Mouse (Mus musculus) liver, embryonic 11.5 days (tissue): Measurements from ENCODE around the gene Celf2. TPM values are rescaled to one million over a fixed set of nuclear protein-coding genes. Genes with fewer than 3 reads are reported as not detected.

Experiments
- ATAC-seq: fragments of 200-750 bp; cut with Nextera tagmentation; replicated peaks from 2 replicates; pipeline ENCODE4 v1.8.0; 2017; ENCODE audit warnings: moderate number of reproducible peaks, mild to moderate bottlenecking, moderate TSS enrichment, moderate library complexity; ENCODE audit not compliant: low FRiP score
- DNase-seq: peaks from one replicate; pipeline ENCODE4 v3.0.0-alpha.2; 2017; ENCODE audit warnings: low spot score
- H3K27ac ChIP-seq: fragments of 300-500 bp; sonication (generic); 2 replicates; pipeline ENCODE4 v1.5.1; 2014; ENCODE audit warnings: mild to moderate bottlenecking, low read depth, low read length, control low read depth
- H3K27me3 ChIP-seq: fragments of 300-500 bp; sonication (generic); replicated peaks from 2 replicates; pipeline ENCODE4 v1.6.1; 2014; ENCODE audit warnings: low read length, mixed read lengths; ENCODE audit not compliant: control insufficient read depth, insufficient read depth
- H3K36me3 ChIP-seq: fragments of 300-500 bp; sonication (generic); 2 replicates; pipeline ENCODE4 v1.6.1; 2014; ENCODE audit warnings: mild to moderate bottlenecking, low read length, moderate library complexity, mixed read lengths; ENCODE audit not compliant: control insufficient read depth, insufficient read depth
- H3K4me1 ChIP-seq: fragments of 300-500 bp; sonication (generic); replicated peaks from 2 replicates; pipeline ENCODE4 v1.6.1; 2014; ENCODE audit warnings: low read length, mixed read lengths; ENCODE audit not compliant: control insufficient read depth, insufficient read depth
- H3K4me2 ChIP-seq: fragments of 300-500 bp; sonication (generic); 2 replicates; pipeline ENCODE4 v1.6.1; 2014; ENCODE audit warnings: mild to moderate bottlenecking, control low read depth, moderate library complexity
- H3K4me3 ChIP-seq: fragments of 300-500 bp; sonication (generic); 2 replicates; pipeline ENCODE4 v1.5.1; 2014; ENCODE audit warnings: low read depth, low read length, control low read depth
- H3K9ac ChIP-seq: fragments of 300-500 bp; sonication (generic); 2 replicates; pipeline ENCODE4 v1.6.1; 2014; ENCODE audit warnings: low read depth, low read length, control low read depth
- H3K9me3 ChIP-seq: fragments of 300-500 bp; sonication (generic); 2 replicates; pipeline ENCODE4 v1.6.1; 2016; ENCODE audit warnings: low read length, inconsistent platforms, mixed read lengths; ENCODE audit not compliant: control insufficient read depth
- WGBS: fragments of 180-500 bp; shearing (Covaris S2); extraction: QIAGEN DNeasy Blood & Tissue Kit; methylation state at CpG from one replicate; pipeline ENCODE4 v1.1.7; 2014; 5-methylcytosine and 5-hydroxymethylcytosine counted together
- polyA plus RNA-seq: library from polyadenylated mRNA; unstranded; fragments of >200 nt; fragmentation: Nextera tagmentation; extraction: Ambion mirVana; gene quantifications from 2 replicates; pipeline ENCODE4 v1.2.1, GENCODE M21; 2014

The Celf2 gene
- polyA plus RNA-seq, 1 experiment from 2014 or later: 21.1 TPM

DNA sequence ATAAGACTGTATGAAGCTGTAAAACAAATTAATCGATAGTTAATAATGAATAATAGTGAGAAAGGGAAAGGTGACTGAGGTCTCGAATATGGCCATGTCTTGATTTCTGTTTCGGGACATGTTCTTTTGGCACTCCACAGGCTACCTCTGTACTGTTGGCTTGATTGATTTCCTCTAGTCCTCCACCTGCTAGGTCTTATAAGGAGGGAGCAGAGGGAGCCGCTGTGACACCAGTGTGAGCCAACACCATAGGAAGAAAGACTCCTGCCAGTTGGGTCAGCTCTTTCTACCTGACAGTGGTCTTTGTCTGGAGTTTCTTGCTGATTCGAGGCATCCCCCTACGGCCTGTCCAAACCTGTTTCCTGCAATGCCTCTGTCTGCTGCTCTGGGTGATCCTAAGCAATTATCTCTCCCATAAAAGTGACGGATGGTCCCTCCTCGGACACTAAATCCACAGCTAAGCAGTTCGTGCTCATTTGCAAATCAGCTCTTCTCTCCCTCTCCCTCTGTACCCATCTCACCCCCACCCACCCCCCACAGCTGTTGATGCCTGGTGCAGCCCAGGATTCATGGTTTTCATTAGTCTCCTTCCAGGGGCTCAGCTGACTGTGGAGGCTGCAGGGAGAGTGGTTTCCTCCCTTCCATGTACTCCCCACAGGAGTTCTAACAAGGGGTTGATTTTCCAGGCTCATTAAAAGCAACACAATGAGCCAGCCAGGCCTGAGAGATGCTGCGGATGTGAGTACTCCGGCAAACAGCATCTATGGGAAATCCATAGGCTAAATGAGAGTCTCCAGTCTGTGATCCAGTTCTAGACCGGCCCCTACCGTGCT is 1003.2 kb downstream of the Celf2 start:
- H3K27ac ChIP-seq: no peak overlapping the region
- H3K27me3 ChIP-seq: no peaks in the 10 kb centered on the region
- H3K4me2 ChIP-seq: no peak overlapping the region
- DNase-seq (no peak), ATAC-seq (no peak)
- WGBS: 66% methylated on average over 13 of the region's 13 CpGs
- H3K9ac ChIP-seq: no peak overlapping the region
- no peaks in the 10 kb centered on the region for H3K36me3 ChIP-seq
- no peaks in the 10 kb centered on the region for H3K9me3 ChIP-seq
- no peaks in the 10 kb centered on the region for H3K4me1 ChIP-seq
- H3K4me3 ChIP-seq: no peak overlapping the region

DNA sequence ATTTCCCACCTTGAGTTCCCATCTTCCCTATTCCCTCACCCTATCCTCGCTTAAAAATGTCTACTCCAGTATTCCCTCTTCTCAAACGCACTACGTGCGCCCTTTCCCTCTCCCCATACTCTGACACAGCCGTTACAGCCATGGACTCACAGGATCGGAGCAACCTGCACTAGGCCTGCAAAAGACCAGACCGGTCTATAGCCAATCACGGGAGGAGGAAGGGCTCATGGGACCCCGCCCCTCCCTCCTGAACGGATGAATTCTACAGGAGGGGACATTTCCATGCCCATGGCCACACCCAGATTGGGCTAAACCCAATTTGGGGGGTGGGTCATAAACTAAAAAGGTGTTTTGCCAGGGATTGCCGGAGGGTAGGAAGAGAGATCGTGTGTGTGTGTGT is 1003.8 kb downstream of the Celf2 start:
- Histone ChIP-seq H3K36me3 (no peaks in the 10 kb centered on the region), H3K4me3 (no peak overlapping the region), H3K27me3 (no peaks in the 10 kb centered on the region), H3K27ac (no peak overlapping the region), H3K9me3 (no peaks in the 10 kb centered on the region), H3K4me1 (no peaks in the 10 kb centered on the region), H3K4me2 (no peak overlapping the region), H3K9ac (no peak overlapping the region)
- no peak for DNase-seq
- 78% methylated on average over 12 of the region's 12 CpGs for WGBS
- ATAC-seq: no peak

DNA sequence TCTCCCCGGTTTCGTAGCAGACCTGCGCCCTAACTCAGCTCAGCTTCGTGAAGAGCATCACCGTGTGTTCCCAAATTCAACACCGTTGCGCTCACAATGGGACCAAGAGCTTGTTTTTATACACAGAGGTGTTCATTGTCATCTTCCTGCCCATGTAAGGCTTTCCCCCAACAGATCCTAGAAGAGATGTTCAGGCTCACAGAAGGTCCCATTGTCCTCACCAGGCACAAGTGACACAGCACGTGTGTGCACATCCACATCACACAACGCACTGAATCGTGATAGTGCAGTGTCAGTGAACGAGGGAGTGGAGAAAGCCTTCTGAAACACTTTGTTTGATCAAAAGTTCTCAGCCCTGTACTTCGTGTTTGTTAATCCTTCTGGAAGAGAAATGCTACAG is 1011.3 kb downstream of the Celf2 start:
- Histone ChIP-seq H3K9me3 (no peaks in the 10 kb centered on the region), H3K9ac (no peak overlapping the region), H3K27me3 (no peaks in the 10 kb centered on the region), H3K4me2 (no peak overlapping the region), H3K4me3 (no peak overlapping the region), H3K27ac (no peak overlapping the region), H3K4me1 (no peaks in the 10 kb centered on the region), H3K36me3 (no peaks in the 10 kb centered on the region)
- 77% methylated on average over 12 of the region's 12 CpGs for WGBS
- no peak for DNase-seq
- ATAC-seq: no peak

DNA sequence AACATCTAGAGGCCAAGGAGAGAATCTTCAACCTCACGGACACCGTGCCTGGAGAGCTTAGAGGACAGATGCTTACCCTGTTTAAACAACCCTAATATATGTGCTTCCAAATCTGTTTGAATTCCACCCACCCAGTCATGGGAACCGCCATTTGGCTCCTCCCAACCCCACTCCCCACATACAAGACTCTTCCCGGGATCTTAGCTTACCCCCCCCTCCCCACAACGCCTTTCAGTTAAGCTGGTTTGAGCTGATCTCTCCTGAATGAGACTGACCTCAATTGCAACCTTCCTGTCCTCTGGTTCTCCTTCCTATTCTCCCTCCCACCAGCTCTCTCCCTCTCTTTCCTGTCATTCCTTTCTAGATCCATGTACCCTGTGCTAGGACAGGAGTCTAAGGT is 1011.7 kb downstream of the Celf2 start:
- DNase-seq: no peak
- no peaks in the 10 kb centered on the region for H3K9me3 ChIP-seq
- no peak overlapping the region for H3K9ac ChIP-seq
- no peak overlapping the region for H3K4me2 ChIP-seq
- no peak for ATAC-seq
- H3K27me3 ChIP-seq: no peaks in the 10 kb centered on the region
- no peaks in the 10 kb centered on the region for H3K4me1 ChIP-seq
- H3K27ac ChIP-seq: no peak overlapping the region
- no peak overlapping the region for H3K4me3 ChIP-seq
- 62% methylated on average over 5 of the region's 5 CpGs for WGBS
- no peaks in the 10 kb centered on the region for H3K36me3 ChIP-seq

DNA sequence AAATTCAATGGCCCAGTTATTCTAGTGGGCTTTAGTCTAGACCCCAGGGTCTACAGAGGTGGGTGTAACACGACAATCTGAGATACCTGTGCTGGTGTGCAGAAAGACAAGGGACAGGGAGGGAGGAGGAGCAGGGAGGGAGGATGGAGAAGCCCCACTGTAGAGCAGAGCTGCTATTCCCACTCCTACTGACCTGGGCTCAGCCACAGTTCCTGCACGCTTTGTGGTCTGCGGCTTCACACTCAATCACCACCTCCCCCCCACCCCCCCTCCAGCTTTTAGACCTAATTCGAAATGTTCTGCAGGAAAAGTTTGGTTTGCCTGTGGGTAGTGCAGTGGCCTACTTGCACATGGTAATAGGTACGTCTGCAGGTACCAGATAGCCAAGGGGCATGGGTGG is 1015.5 kb downstream of the Celf2 start:
- ATAC-seq: no peak
- Histone ChIP-seq H3K9me3 (no peaks in the 10 kb centered on the region), H3K4me1 (no peaks in the 10 kb centered on the region), H3K27ac (no peak overlapping the region), H3K4me2 (no peak overlapping the region), H3K27me3 (no peaks in the 10 kb centered on the region), H3K4me3 (no peak overlapping the region), H3K9ac (no peak overlapping the region), H3K36me3 (no peaks in the 10 kb centered on the region)
- DNase-seq: no peak
- WGBS: 73% methylated on average over 5 of the region's 5 CpGs

DNA sequence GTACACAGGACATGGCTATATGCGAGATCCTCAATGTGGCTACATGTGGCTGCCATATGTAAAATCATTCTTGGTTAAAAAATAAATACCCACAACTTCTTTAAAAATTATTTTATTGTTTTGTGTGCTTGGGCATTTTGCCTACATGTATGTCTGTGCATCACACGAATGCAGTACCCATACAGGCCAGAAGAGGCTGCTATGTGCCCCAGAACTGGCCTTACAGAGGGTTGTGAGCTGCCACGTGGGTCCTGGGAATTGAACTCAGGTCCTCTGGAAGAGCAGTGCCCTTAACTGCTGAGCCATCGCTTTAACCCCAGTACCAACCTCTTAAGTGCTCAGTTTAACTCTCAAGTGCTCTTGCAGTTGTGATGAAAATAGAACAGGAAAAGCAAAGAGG is 1018.5 kb downstream of the Celf2 start:
- Histone ChIP-seq H3K4me3 (no peak overlapping the region), H3K9ac (no peak overlapping the region), H3K27ac (no peak overlapping the region), H3K4me2 (no peak overlapping the region), H3K9me3 (no peaks in the 10 kb centered on the region), H3K36me3 (no peaks in the 10 kb centered on the region), H3K27me3 (no peaks in the 10 kb centered on the region), H3K4me1 (no peaks in the 10 kb centered on the region)
- no peak for DNase-seq
- no peak for ATAC-seq
- 75% methylated on average over 4 of the region's 4 CpGs for WGBS

DNA sequence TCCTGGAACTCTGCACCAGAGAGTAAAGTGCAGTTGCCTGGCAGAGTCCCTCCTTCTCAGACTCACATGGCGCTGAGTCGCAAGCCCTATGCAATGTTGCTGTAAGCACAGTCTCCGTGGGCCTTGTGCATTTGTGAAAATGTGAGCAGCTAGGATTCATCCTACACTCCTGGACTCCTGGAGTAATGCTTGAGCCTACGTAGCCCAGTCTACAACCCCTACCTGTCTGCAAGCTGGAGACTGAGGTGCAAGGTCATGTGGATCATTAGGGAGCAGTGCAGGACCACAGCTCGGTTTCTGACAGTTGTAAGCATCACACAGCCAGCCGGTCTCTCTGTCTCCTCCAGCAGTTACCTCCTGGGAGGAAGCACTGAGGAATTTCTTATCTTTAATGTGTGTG is 1019.3 kb downstream of the Celf2 start:
- Histone ChIP-seq H3K27ac (no peak overlapping the region), H3K4me3 (no peak overlapping the region), H3K36me3 (no peaks in the 10 kb centered on the region), H3K27me3 (no peaks in the 10 kb centered on the region), H3K4me2 (no peak overlapping the region), H3K9me3 (no peaks in the 10 kb centered on the region), H3K4me1 (no peaks in the 10 kb centered on the region), H3K9ac (no peak overlapping the region)
- DNase-seq: no peak
- no peak for ATAC-seq
- WGBS: 85% methylated on average over 6 of the region's 6 CpGs
